Mouse (Mus musculus) kidney, adult 2 months (tissue): Measurements from ENCODE around the gene Sap30l.

ENCODE experiments used
- CTCF ChIP-seq: fragments of 200-500 bp; conservative IDR thresholded peaks from 2 replicates; pipeline ENCODE4 v1.5.1; 2011; ENCODE audit warnings: low read depth, mild to moderate bottlenecking, control low read depth, low read length, moderate library complexity, mixed read lengths; ENCODE audit not compliant: insufficient read depth, insufficient read length
- POLR2A ChIP-seq: fragments of 200-500 bp; IDR thresholded peaks from one replicate; pipeline ENCODE4 v1.6.1; 2011; ENCODE audit warnings: low read depth, low read length, control low read depth

DNA sequence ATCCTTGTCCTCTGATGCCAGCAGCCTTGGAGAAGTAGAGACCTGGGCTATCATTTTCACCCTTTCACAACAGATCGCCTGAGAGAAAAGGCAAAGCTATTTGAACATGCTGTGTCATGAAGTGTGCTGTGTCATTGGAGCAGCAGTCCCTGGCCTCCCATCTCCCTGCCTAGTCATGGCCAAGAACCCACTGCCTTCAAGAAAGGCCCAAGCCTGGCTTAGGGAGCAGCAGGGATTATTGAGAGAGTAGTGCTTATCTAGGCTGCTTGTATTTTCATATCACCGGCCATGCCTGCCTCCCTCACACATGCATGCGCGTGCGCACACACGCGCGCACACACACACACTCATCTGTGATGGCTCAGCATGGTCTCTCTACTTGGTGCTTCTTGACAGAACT, 10.8 kb downstream of the Sap30l start:
- TF ChIP-seq CTCF (no peak), POLR2A (no peak)
